Mouse (Mus musculus): ENCODE data around the gene Tns2.

Gene Tns2

DNA sequence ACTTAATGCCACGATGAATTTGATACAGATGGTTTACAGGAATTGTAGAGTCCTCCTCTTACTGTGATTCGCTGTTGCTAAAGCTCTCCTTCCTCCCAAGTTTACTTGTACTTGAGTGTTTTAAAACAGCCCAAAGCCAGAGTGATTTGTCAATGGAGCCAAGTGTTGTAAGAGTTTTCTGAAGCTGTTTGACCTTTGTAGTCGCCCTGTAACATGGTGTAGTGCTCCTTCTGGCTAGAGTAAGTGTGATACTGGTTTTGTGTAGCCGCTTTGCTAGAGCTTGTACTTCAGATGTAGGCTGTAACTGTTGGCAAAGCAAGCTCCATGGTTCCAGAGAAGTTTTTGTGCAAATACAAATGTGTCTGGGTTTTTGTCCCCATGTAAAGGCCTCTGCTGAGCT lies 8.0 kb upstream of the Tns2 start:
- no peak for DNase-seq (ENCODE audit: low spot score)

DNA sequence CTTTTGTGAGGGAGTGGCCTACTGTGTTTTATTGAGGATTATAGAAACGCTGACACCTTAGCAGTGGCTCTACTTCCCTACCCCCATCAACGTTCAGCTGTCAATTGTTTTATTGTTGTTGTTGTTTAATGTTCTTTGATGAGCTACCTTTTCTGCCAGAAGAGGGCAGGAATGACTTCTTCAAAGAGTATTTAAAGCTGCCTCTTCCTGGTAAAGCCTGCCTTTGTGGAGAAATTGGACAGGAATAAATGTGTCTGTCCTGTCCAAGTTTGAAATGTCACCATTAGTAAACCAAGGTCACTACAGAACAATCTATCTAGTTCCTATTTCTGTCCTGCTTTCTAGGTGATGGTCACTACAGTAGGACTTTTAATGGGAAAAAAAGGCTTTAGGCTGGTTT lies 6.1 kb upstream of the Tns2 start:
- no peak for DNase-seq (ENCODE audit: low spot score)

GRCm38 (mm10) chr15:102094988-102095387 lies 5.2 kb upstream of the Tns2 start:
- no peak for DNase-seq (ENCODE audit: low spot score)

- DNase-seq (ENCODE audit: low spot score): no peak
Measured at GRCm38 (mm10) chr15:102097147-102097915, 2.9 kb upstream of the Tns2 start.

GRCm38 (mm10) chr15:102097991-102098555 lies 2.1 kb upstream of the Tns2 start:
- DNase-seq (ENCODE audit: low spot score): no peak

DNA sequence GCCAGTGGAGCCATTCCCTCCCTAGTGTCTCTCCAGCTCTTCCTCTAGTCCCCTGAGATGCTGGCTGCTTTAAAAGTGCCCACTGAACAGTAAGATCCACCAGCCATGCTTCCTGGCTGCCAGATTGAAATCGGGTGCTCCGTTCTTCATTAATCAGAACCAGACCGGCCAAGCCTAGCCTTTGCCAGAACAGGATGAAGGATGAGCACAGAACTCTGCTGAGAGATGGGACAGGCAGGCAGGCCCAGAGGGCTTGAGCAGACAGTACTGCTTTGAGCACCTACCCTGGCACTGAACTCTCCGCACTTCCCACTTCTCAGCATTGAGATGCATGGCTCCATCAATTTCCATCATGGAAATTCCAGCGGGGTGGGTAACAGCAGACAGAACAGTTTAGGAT lies 953 bp upstream of the Tns2 start:
- DNase-seq (ENCODE audit: low spot score): no peak

DNA sequence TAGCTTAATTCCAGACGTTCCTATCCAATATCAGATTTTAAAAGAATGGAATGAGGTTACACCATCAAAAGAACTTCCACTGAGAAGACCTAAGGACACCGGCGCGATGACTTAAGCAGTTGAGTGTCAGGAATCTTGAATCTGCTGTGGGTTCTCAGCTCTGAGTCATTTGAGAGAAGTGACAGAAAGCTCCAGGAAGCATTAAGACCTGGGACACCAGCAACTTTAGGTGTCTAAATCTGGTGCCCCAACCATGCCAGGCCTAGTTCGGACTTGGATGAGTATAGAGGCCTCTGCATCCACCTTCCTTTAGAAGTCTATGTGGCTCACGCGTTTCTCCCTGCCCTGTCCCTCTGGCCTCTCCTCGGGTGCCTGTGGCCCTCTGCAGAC lies 447 bp upstream of the Tns2 start:
- no peak for DNase-seq (ENCODE audit: low spot score)

GRCm38 (mm10) chr15:102100996-102101671 lies 921 bp downstream of the Tns2 start:
- no peak for DNase-seq (ENCODE audit: low spot score)

DNA sequence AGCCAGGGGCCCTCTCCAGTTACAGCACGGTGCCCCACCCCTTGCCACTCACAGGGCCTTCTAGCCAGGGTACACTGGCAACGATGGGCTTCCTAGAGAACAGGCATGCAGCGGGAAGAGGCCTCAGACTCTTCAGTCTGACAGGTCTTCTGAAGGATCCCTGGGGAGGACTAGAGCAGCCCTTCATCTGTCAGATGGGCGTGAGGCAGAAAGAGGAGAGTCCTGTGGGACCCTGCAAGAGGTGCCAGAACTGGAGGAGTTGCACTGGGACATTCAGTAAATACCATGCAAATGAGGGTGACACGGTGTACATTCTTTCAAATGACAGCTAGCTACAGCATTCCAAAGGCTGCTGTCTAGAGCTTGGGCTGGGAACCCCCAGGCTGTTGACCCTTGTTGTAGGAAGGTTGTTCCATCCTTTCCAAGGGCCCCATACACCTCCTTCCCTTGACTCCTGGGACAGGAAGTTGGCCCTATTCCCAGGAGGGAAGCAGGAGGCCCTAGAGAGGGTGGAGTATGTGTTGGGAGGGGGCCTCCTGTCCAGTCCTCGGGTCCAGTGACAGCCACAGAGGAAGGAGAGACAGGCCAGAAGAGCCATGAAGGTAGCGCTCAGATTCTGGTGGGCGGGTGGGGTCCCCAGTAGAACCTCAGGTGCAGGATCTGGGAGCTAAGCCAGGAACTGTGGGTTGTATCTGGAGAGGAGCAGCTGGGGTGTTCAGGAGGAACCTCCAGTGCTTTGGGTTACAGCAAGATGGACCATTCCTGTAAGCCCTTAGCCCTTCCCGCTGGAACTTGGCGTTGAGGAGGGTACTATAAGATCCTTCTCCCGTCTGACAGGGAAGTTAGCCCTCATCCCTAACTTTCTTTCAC lies 1.7 kb downstream of the Tns2 start:
- no peak for DNase-seq (ENCODE audit: low spot score)

DNA sequence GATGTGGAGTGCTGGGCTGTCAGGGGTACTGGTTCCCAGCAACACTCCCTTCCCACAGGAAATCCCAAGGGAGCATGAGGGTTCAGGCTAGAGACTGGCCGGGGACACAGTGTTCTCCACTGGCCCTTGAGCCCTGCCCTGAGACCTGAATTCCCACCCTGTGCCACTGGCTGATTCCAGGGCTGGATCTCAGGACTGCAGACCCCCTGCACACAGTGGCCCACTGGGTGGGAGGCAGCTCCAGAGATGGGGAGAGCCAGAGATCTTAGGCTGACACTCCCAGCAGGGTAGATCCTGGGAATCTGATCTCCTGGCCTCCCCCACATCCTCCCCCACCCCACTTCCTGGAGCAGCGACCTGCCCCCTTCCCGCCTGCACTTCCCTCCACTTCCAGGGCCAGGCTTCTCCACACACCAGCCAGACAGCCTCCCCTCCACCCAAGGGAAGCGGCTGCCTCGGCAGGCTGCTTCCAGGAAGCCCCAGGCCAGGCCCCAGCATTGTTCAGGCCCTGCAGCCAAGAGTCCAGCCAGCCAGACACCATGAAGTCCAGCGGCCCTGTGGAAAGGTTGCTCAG lies 2.4 kb downstream of the Tns2 start:
- DNase-seq (ENCODE audit: low spot score): no peak

DNA sequence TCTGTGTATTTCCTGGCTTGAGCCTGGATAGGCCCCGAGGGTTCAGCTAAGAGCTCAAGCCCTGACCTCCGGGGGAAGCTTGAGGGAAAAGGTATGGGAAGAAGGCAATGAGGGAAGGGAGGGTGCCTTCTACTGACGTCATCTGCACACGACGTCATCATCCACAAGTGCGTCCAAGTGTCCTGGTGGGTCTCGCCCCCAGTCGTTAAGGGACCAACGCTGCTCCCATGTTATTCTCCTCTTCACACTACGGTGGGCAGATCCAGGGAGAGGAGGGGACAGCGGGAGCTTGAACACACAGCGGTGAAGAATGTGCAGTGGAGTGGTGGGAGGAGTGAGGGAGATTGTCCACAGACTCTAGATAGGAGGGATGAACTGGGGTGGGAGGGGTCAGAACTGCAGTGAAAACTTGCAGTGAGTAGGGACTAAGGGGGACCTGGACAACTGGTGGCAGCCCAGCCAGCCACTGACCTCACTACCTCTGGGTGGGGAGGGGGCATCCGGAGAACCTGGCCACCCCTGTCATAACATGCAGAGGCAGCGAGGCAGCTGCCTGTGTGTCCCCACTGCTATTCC lies 3.2 kb downstream of the Tns2 start:
- DNase-seq (ENCODE audit: low spot score): no peak

DNA sequence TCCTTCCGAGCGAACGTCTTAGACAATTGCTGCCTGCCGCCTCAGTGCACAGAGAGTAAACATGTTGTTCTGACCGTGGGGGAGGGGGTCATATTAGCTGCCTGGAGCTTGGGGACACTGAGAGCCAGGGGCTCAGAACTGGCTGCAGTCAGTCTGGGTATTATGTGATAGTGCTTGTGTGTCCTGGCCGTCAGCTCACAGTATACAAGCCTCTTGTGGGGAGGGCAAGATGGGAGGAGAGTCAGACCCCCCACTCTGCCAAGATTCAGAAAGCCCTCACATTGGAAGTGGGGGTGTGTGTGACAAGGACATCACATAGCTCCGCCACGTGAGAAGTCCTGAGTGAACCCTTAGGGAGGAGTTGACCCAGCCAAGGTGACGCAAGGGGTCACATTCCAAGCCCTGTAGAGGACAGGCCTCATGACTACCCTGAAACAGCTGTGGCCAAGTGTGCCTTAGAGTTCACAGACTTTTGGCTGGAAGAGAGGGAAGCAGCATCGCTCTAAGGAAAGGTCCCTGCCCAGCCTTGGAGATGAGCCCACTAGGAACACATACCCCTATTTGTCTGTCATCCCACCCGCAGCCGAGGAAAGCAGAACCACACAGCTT lies 3.8 kb downstream of the Tns2 start:
- no peak for DNase-seq (ENCODE audit: low spot score)

DNA sequence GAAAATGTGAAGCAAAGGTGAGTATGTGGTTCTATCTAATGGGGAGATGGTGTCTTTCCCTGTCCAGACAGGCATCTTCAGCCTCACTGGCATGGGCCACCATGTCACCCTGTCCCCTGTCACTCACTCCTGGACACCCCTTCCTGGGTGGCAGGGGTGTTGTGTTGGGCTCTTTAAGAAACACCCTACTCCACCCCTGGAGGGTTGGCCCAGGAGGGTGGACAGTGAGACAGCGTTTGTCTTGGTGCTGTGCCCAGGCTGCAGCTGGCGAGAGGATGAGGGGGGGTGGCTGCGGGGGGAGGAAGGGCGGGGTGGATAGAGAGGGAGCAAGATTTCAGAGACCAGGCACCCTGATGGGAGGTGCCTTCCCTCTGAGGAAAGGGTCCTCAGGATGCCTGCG lies 5.1 kb downstream of the Tns2 start:
- no peak for DNase-seq (ENCODE audit: low spot score)

DNA sequence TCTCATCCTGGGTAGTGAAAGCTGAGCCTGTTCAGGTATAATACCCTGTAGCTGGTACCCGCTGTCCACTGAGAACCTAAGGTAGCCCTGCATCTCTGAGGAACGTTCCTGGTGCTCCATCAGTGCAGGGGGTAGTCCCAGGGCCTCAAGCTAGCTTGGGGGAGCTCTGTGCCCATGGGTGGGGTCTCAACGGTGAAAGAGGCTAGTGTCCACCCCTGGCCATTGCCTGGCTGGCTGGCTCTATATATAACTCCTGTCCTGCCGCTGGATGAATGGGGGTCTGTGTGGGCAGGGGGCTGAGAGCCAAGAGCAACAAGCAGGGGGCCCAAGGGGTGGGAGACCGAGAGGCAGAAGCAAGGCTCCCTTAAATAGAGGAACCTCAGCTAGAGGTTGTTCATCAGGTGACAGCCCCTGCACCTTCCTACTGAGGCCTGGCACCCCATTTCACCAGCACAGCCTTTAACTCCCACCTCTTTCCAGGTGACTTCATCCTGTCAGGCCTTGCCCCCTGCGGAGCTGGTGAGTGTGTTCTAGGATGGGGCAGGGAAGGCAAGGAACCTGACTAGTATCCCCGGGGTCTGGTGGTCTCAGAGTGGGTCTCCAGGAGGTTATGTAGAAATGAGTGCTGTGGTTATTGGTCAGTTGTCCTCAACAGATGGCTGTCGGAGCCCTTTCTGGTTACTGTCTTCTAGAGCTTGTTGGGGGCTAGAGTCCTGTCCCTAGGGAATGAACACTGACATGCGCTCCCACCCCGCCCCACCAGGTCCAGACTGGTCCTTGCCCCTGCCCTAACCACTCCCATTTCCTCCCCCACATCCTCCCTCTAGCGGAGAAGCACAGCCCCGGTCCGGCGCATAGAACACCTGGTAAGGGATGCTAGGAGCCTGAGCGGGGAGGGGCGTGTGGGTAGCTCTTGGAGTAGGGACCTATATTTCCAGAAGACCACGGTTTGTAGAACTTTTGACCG lies 5.8 kb downstream of the Tns2 start:
- DNase-seq (ENCODE audit: low spot score): no peak

GRCm38 (mm10) chr15:102106754-102107456 lies 6.7 kb downstream of the Tns2 start:
- no peak for DNase-seq (ENCODE audit: low spot score)

DNA sequence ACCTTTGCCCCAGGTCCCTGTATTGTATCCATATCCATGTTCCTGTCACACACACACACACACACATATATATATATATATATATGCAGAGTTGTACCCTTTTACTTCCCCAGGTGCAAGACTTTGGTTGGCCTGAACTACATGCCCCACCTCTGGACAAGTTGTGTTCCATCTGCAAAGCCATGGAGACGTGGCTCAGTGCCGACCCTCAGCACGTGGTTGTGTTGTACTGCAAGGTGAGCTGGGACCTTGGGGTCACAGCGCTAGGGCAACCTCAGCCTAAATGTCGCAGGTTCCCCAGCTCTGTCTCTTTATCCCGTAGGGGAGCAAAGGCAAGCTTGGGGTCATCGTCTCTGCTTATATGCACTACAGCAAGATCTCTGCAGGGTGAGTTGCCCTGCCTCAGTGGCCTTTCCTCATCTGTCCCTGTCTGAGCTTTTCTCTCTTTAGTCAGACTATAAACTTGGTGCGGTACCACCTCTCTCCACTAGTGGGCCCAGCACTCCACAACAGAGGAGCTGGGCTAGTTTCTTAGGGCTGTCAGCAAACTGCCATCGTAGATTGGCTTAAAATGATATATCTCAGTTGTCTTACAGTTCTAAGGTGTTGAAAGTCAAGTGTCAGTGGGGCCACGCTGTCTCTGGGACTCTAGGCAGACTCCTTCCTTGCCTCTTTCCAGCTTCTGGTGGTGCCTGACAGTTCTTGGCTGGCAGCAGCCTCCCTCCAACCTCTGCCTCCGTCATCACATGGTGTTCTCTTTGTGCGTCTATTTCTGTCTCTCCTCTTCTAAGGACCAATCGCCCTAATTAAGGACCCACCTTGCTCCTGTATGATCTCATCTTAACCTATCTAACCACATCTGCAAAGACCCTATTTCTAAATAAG lies 7.7 kb downstream of the Tns2 start:
- peak; percentile 66 for DNase-seq (ENCODE audit: low spot score)

DNA sequence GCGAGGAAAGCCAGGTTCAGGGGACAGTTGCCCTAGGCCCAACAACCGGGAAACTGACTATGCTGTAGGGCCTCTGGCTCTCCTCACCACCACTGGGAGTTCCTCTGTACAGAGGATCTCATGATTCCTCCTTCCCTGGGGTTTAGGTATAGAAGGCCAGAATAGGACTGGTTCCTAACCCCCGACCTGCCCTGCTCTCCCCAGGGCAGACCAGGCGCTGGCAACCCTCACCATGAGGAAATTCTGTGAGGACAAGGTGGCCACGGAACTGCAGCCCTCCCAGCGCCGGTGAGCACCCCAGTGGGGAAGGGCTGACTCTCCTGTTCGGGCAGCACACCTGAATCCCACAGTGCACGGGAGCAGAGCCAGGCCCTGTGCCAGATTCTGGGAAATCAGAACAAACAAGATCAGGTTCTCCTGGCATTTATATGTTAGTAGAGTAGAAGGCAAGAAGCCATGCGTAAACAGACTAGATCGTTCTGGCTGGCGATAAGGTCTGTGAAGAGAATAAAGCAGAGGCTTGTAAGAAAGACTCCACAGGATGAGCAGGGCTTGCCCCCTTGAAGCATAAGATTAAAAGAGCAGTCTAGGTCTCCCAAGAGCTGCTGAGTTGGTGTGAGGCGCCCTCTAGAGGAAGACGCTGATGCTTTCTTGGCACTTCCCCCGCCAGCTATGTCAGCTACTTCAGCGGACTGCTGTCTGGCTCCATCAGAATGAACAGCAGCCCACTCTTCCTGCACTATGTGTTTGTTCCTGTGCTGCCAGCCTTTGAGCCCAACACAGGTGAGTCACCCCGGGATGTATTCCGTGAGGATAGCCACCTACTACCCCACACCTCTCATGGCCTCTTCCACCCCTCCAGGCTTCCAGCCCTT lies 8.7 kb downstream of the Tns2 start:
- peak; percentile 74 for DNase-seq (ENCODE audit: low spot score)
